Mouse (Mus musculus) liver, embryonic 14.5 days (tissue): ENCODE measurements at regions not wholly inside any gene's neighbourhood (a gene's known extent, or its start where the extent isn't known, plus 50 kb on each side); places are given as distances from the start of the nearest gene placed in this dataset.

Experiments used
- CTCF ChIP-seq: IDR thresholded peaks from 2 replicates; pipeline ENCODE4 v1.5.1; 2016; ENCODE audit warnings: antibody characterized with exemption, low read depth, control low read depth
- EP300 ChIP-seq: IDR thresholded peaks from 2 replicates; pipeline ENCODE4 v1.6.1; 2016; ENCODE audit warnings: antibody characterized with exemption, low read depth

DNA sequence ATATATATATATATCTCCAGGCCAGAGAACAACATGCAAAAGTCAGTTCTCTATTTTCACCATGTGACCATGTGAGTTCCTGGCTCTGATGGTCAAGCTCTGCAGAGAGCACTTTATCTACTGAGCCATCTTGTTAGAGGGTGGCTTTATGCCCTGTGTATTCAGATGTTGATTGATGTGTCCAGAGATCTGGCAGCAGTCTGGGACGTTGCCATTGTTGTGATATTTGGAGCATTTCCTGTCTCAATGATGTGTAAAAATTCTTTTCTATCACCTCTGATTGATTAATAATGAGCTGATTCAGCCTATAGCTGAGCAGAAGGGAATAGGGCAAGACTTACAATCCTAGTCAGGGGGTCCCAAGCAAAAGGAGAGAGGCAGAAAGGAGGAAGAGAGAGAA, 91.7 kb upstream of the Tmem260 start:
- TF ChIP-seq CTCF (no peak), EP300 (no peak)
